Mouse (Mus musculus) liver, adult 2 months (tissue): ENCODE data around the gene Fdxacb1. TPM values are rescaled to one million over a fixed set of nuclear protein-coding genes. Genes with fewer than 3 reads are reported as not detected.
A peak's percentile ranks its signal among the peaks of the same experiment; 100 is the strongest.

ENCODE experiments used
- DNase-seq: peaks from one replicate; pipeline ENCODE4 v3.0.0-alpha.2; 2011; ENCODE audit warnings: low read depth, low spot score; ENCODE audit errors: extremely low read depth
- H3K27ac ChIP-seq: fragments of 200-500 bp; replicated peaks from 2 replicates; pipeline ENCODE4 v1.5.1; 2012; ENCODE audit warnings: low read depth, mild to moderate bottlenecking, control low read depth, inconsistent platforms, low read length; ENCODE audit not compliant: insufficient read depth
- H3K27me3 ChIP-seq: fragments of 200-500 bp; 2 replicates; pipeline ENCODE4 v1.6.1; 2012; ENCODE audit warnings: mild to moderate bottlenecking, moderate library complexity, low read length, inconsistent platforms; ENCODE audit not compliant: control insufficient read depth, insufficient read depth
- H3K36me3 ChIP-seq: fragments of 200-500 bp; 2 replicates; pipeline ENCODE4 v1.6.1; 2012; ENCODE audit warnings: low read length, inconsistent platforms; ENCODE audit not compliant: control insufficient read depth, insufficient read depth
- H3K4me1 ChIP-seq: fragments of 200-500 bp; 2 replicates; pipeline ENCODE4 v1.6.1; 2011; ENCODE audit warnings: low read length; ENCODE audit not compliant: control insufficient read depth, insufficient read depth
- H3K4me3 ChIP-seq: fragments of 200-500 bp; 2 replicates; pipeline ENCODE4 v1.5.1; 2011; ENCODE audit warnings: low read depth, mild to moderate bottlenecking, control low read depth, low read length, moderate library complexity; ENCODE audit not compliant: insufficient read depth
- H3K79me2 ChIP-seq: fragments of 200-500 bp; 2 replicates; pipeline ENCODE4 v1.6.1; 2012; ENCODE audit warnings: inconsistent platforms, mild to moderate bottlenecking, low read length, moderate library complexity; ENCODE audit not compliant: control insufficient read depth, insufficient read depth
- H3K9ac ChIP-seq: fragments of 200-500 bp; 2 replicates; pipeline ENCODE4 v1.6.1; 2012; ENCODE audit warnings: low read depth, mild to moderate bottlenecking, control low read depth, inconsistent platforms, low read length
- CTCF ChIP-seq: fragments of 200-500 bp; IDR thresholded peaks from 2 replicates; pipeline ENCODE4 v1.5.1; 2011; ENCODE audit warnings: low read depth, low read length, control low read depth
- POLR2A ChIP-seq: fragments of 200-500 bp; IDR thresholded peaks from 2 replicates; pipeline ENCODE4 v1.6.1; 2011; ENCODE audit warnings: low read length, control low read depth; ENCODE audit not compliant: insufficient read depth; ENCODE audit errors: extremely low read depth
- WGBS: fragments of 180-500 bp; shearing (Covaris S2); methylation state at CpG from one replicate; pipeline ENCODE4 v1.1.7; 2018; 5-methylcytosine and 5-hydroxymethylcytosine counted together
- polyA plus RNA-seq: library from polyadenylated mRNA; depleted of rRNA; stranded (reverse); fragments of >200 nt; gene quantifications from 2 replicates; pipeline ENCODE4 v1.2.3, GENCODE M21; 2012
- total RNA-seq: library from RNA; depleted of rRNA; stranded (reverse); fragments of >200 nt; gene quantifications from 2 replicates; pipeline ENCODE4 v1.2.3, GENCODE M21; 2014

Gene Fdxacb1
- total and polyA plus RNA-seq, 2 experiments: 2.6 to 4.7 TPM

DNA sequence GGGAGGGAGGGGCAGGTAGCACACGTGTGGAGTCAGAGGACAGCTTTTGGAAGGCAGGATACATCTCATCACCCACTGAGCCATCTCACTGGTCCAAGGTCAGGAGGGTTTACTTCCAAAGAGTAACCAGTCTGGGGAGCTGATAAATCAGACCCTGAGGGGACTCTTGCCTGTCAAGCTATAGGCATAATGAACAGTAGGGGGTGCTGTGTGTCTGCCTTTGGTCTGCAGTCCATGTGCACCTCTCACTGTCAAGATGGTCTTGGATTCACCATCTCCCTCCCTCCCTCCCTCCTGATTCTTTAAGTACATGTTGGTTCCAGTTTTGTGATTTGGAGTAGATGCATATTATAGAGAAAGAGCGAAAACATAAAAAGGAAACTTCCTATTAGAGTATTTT is 32.9 kb downstream of the Fdxacb1 start:
- no peaks in the 10 kb centered on the region for H3K27me3 ChIP-seq
- no peak overlapping the region for H3K27ac ChIP-seq
- WGBS: 74% methylated on average over 2 of the region's 2 CpGs
- H3K79me2 ChIP-seq: no peaks in the 10 kb centered on the region
- H3K36me3 ChIP-seq: peaks cover 14% of the 10 kb centered on the region
- TF ChIP-seq CTCF (peak; percentile 67), POLR2A (no peak)
- H3K4me3 ChIP-seq: no peak overlapping the region
- peaks cover 13% of the 10 kb centered on the region for H3K4me1 ChIP-seq
- DNase-seq: peak; percentile 57
- H3K9ac ChIP-seq: no peak overlapping the region

DNA sequence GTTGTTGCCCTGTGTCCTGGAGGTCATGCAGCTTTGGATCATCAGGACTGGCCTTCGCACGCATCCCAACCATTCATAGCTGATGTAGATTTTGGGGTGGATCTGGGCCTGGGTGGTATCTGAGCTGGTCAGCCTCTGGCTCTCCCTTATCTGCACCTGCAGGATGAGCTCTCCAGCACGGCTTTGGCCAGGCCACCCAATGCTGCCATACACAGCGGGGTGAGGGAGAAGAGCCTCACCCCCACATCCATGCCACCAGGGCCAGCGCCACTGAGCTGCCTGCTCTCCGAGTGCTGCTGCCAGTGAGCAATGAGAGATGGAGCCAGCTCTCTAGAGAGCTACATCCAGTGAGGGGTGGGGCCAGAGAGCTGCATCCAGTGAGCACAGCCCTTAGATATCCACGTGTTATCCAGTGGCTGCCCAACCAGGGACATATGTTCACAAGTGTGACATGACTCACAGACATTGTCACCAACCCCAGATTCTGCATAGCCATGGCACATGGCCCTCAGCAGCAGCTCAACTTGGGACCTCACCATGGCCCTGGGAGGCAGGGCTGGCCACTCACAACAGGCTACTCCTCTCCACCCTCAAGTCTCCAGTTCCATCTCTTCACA is 35.1 kb downstream of the Fdxacb1 start:
- H3K4me1 ChIP-seq: peaks cover 3% of the 10 kb centered on the region; the same call in 1 of the 2 replicates
- WGBS: 89% methylated on average over 7 of the region's 7 CpGs

DNA sequence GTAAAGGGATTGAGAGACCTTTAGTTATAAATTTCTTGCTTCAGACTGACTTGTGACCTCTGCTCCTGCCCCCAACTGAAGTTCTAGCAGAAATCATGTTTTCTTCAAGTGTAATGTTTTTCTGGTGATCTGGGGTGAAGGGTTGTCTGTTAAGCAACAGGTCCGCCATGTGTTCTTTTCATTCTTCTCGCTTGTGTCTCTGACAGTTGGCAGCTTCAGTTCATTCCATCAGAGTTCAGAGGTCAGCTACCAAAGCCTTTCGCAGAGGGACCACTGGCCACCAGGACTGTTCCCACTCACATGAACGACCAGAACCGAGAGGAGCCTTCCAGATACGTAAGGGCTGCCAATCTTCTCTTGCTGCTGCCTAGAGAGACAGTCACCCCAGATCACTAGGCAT is 40.4 kb downstream of the Fdxacb1 start:
- no peaks in the 10 kb centered on the region for H3K79me2 ChIP-seq
- H3K27ac ChIP-seq: no peak overlapping the region
- peaks cover 20% of the 10 kb centered on the region for H3K36me3 ChIP-seq
- peak; percentile 20 for DNase-seq
- no peaks in the 10 kb centered on the region for H3K27me3 ChIP-seq
- H3K9ac ChIP-seq: no peak overlapping the region
- H3K4me1 ChIP-seq: no peaks in the 10 kb centered on the region
- TF ChIP-seq POLR2A (no peak), CTCF (no peak)
- 75% methylated on average over 6 of the region's 6 CpGs for WGBS
- no peak overlapping the region for H3K4me3 ChIP-seq

More for the DNA sequence above, 35.1 kb downstream of the Fdxacb1 start:
- TF ChIP-seq POLR2A: no peak
- Histone ChIP-seq H3K4me3 (no peak overlapping the region), H3K79me2 (no peaks in the 10 kb centered on the region), H3K36me3 (peaks cover 19% of the 10 kb centered on the region), H3K27me3 (no peaks in the 10 kb centered on the region), H3K27ac (no peak overlapping the region), H3K9ac (no peak overlapping the region)
- no peak for DNase-seq

DNA sequence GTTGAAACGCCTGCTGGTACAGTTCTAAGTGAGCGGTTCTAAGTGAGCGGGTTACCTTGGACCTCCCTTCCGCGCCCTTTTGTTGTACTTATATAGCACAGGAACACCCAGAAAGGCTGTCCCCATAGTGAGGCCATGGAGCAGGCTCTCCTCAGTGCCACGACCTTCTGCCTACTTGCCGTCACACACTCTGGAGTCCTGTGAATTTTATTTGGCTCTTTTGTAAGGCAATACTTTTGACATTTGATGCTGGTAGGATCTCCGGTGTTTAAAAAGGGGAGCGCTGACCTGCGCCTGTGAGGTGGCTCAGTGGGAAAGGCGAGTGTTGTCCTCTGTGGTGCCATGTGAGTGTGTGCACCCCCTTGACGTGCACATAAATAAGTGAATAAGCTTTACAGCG is 41.1 kb downstream of the Fdxacb1 start:
- Histone ChIP-seq H3K4me1 (no peaks in the 10 kb centered on the region), H3K27ac (no peak overlapping the region), H3K27me3 (no peaks in the 10 kb centered on the region), H3K4me3 (no peak overlapping the region), H3K36me3 (peaks cover 20% of the 10 kb centered on the region), H3K9ac (no peak overlapping the region), H3K79me2 (no peaks in the 10 kb centered on the region)
- DNase-seq: no peak
- WGBS: 97% methylated on average over 13 of the region's 13 CpGs
- TF ChIP-seq POLR2A (no peak), CTCF (no peak)

DNA sequence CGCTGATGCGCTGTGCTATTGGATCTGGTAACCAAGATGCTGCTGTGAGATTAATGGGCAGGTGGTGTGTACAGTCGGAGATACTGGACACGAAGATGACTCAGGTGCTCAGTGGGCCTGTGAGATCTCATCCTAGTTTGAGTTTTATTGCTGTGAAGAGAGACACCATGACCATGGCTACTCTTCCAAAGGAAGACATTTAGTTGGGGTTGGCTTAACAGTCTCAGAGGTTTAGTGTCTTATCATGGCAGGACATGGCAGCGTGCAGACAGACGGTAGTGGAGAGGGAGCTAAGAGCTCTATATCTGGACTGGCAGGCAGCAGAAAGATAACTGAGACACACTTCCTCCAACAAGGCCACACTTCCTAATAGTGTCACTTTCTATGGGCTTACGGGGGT is 43.2 kb downstream of the Fdxacb1 start:
- Histone ChIP-seq H3K79me2 (no peaks in the 10 kb centered on the region), H3K4me3 (no peak overlapping the region), H3K27me3 (no peaks in the 10 kb centered on the region), H3K36me3 (peaks cover 13% of the 10 kb centered on the region), H3K4me1 (no peaks in the 10 kb centered on the region), H3K9ac (no peak overlapping the region), H3K27ac (no peak overlapping the region)
- TF ChIP-seq CTCF (no peak), POLR2A (no peak)
- WGBS: 91% methylated on average over 7 of the region's 7 CpGs
- no peak for DNase-seq

DNA sequence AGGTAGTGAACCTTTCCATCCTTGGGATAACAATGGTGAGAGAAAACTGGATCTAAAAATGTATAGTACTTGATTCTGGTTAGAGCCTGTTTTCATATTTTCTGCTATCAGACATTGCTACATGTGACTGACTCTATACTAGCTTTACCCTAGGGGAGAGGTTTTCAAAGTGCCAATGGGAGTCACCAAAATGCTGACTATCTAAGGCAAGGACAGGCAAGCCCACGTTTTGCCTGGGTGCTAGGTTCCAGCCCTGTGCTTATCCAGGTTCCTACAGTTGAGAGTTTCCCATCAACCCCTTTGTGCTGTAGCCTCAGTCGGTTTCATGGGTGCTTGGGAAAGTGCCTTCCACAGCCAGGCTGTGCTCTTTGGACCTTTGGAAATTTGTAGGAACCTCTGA is 43.7 kb downstream of the Fdxacb1 start:
- Histone ChIP-seq H3K27ac (no peak overlapping the region), H3K27me3 (no peaks in the 10 kb centered on the region), H3K36me3 (peaks cover 15% of the 10 kb centered on the region), H3K4me3 (no peak overlapping the region), H3K79me2 (no peaks in the 10 kb centered on the region), H3K9ac (no peak overlapping the region), H3K4me1 (no peaks in the 10 kb centered on the region)
- 84% methylated on average over 2 of the region's 2 CpGs for WGBS
- DNase-seq: no peak
- no peak for TF ChIP-seq CTCF
- TF ChIP-seq POLR2A: no peak
